Mouse (Mus musculus): ENCODE results near the gene 2010111I01Rik.
"Not testable (repeated sequence)": the region's sequence is repeated elsewhere in the genome, so short reads cannot be mapped to it uniquely, and the experiment has no call there.

The 2010111I01Rik gene

DNA sequence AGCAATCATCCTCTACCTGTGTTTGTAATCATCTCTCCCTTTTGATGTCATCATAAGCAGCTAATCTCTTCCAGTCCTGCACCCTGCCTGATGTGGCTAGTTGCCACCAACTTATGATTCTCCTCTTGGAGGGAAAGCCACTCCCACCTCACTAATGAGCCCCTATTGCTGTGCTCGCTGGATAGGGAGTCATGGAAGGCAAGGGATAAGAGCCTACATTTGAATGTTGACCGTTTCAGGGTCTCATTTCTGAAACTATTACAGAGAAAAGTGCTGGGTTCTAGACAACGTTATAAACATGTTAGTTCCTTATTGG lies 109.9 kb downstream of the 2010111I01Rik start:
- DNase-seq (ENCODE audit: low spot score in 2 of 2): no peak

DNA sequence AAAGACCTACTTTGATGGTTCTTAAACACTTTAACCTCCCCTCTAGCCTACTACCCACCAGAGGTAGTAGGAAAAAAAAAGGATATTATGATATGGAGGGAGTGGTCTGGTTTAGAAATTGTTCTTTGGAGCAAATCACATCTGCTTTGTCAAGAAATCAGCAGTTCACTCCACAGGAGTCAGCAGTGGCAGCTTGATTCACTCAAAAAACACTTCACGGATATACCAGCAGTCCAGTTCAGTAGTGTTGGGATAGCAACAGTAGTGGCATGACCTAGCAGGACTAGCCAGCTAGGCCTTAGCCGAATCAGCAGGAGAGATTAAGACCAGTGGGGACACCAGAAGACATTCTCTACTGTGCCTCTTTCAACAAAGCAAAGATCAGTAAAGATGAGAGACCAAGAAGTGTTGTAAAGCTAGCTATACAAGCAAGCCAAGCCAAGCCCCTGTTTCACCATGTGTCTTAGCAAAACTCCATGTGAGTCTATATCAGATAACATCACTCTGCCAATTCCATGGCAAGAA lies 110.7 kb downstream of the 2010111I01Rik start:
- DNase-seq (ENCODE audit: low spot score in 2 of 2): no peak

DNA sequence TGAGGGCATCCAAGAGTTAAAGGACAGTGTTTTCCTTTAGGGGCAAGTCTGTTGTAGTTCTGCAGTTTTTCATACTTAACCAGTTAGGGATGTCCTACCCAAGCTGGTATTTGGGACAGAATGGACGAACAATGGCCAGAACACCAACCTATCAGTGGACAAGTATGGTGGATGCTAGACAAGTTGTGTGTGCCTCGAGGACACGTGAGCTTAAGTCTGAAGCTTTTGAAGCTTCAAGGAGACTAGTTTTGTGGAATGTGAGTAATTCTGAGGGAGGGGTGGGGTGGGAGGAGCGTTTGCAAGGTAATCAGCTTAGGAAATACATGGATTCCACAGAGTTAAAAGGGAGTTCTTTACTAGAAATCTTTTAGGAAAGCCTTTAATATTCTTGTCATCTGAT lies 115.5 kb downstream of the 2010111I01Rik start:
- DNase-seq (ENCODE audit: low spot score in 2 of 2): no peak

DNA sequence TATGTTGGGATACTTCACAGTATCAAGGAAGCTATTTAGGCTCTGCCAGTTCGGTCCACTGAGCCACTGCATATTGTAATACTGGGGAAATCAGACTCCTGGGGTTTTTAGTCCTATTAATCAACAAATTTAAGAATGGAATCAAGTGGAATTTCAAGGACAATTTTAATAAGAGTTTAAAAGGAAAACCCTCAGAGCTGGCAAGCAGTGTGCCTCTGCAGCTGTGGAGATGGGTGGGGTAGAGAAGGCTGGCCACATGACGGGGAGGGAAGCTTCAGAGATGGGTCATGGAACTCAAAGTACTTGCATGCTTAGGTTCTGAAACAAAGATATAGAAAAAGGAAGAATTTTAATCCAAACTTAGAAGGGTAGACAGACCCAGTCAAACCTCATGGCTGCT lies 116.1 kb downstream of the 2010111I01Rik start:
- DNase-seq (ENCODE audit: low spot score in 2 of 2): no peak

DNA sequence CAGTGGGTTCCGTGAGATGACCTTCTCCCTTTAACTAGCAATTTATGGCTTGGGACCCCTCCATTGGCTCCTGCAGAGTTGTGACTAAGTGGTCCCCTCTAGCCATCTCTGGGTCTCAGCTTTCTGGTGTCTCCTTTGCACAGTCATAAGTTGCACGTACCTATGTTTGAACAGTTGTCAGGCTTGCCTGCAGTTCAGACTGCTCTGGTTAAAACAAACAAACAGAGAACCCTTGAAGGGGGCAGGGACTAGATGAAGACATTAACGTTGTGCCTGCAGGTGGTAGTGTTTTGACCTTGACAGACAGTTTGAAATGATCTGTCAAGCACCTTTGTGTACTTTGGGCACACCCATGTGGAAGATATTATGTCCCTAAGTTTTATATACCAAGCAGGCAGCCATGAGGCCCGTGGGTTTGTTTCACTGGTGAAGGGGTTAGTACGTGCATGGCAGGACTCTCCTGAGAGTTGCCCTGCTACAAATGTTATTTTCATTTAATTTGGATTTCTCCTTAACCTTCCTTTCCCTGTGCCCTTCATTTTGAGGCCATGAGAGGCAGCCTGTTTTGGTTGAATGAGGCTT lies 118.0 kb downstream of the 2010111I01Rik start:
- DNase-seq (ENCODE audit: low spot score in 2 of 2): no peak

DNA sequence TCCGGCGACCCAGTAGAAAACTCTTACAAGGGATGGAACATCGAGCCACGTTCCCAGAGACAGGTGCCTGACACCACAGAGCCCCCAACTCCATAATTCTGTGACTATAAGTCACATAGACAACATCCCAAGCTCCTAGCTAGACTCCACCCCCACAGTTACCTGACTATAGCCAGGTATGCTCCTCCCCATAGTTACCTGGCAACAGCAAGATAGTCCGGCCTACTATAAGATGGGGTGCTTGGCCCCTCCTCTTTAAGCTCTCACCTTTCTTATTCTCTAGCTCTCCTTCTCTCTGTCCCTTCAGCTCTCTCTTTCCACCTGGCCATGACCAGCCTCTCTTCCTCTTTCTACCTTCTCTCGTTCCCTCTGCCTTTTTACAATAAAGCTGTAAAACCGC lies 118.4 kb downstream of the 2010111I01Rik start:
- not testable (repeated sequence) for DNase-seq (ENCODE audit: low spot score in 2 of 2)

DNA sequence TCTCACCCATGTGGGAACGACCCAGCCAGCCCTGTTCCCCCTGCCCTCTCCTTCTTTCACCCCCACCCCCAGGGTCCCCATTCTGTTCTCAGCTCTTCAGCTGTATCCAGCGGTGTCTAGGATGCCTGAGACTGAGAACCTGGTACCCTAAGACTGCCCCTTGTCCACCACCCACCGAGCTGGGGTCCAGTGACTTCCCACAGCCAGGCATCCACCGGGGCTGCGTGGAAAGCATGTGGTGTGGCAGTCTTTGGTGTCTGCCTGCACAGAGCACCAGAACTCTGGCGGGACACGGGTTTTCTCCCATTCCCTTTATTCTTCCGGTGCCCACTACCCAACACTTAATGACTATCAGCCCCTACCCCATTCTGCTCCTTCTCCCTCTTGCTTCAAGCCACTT lies 119.0 kb downstream of the 2010111I01Rik start:
- no peak for DNase-seq (ENCODE audit: low spot score in 2 of 2)

DNA sequence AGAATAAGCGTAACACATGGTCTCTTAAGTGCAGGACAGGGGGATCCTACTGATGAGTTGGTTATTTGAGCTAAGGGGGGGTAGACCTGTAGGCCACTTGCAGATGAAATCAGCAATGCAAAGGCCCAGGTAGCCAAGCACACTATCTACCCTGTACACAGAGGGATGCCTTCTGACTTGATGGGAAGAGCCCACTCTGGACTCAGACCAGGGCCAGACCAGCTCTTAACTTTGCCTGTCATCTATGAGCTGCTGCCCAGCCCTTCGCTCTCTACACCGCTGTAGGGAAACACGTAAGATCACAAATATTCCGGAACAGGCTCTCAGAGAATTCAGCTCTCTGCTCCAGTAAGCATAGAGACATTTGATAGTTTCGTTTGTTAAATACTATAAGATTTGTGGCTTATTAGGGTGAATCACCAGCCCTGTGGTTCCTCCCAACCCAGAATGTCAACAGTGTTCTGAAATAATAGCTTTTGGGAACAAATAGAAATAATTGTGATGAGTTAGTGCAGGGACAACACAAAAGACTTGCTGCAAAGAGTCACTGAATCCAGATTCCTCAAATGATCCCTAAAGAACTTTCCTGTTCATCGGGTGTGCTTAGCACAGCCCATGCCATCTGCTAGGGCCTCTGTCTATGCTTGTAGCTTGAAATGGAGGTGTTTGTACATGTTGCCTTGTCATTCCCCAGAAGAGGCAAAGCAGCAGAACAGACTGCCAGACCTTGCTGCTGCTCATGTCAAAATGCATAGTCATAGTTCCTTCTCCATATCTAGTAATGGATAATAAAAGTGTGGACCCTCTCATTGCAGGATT lies 123.4 kb downstream of the 2010111I01Rik start:
- no peak for DNase-seq (ENCODE audit: low spot score in 2 of 2)

DNA sequence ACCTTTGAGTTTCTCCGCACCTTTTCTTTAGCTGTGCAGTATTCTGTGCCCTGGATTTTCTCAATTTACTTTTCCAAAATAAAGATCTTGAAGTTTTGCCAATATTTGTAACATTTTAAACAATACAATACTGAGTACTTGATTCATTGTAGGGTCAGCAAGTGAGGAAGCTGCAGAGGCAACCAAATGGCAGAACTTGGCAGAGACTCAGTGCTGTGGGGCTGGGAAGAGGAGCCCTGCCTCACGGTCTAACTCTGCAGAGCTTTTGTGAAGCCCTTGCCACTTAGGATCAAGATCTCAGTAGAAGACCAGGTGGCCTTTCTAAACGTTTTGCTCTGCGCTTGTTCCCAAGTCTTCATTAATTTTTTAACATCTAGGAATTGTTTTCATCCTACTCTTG lies 124.8 kb downstream of the 2010111I01Rik start:
- no peak for DNase-seq (ENCODE audit: low spot score in 2 of 2)

DNA sequence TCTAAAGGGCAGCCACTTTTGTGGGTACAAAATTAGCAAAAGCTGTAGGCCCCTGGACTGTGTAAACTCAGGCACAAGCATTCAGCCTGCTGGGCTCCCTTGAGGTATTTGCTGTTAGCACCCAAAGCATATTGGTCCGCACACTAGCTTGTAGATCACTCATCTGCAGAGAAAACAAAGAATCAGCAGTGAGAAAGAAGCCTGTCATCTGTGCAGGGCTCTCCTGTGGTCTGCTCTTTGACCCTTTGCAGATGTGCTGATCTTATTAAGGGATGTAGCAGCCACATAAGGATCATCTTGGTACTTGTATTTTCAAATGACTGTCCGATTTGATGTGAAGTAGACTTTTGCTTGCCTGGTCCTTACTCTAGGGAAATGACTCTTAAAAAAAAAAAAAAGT lies 126.6 kb downstream of the 2010111I01Rik start:
- DNase-seq (ENCODE audit: low spot score in 2 of 2): no peak

DNA sequence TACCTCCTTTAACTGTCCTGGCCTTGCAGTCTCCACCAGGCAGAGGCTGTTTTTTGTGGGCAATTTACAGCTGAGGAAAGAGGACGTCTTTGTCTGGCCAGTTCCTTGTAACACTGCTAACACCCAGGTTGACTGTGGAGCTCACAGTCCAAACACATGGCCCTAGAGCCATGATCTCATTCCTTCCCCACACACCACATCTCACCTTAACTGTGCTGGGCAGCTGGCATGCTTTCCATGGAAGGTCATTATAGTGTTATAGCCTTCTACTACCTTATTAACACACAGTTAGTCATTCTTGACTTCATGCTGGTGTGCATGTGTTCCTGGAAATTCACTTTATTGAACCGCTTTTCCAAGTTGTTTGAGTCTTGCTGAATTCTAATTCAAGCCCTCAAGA lies 127.6 kb downstream of the 2010111I01Rik start:
- DNase-seq (ENCODE audit: low spot score in 2 of 2): no peak

DNA sequence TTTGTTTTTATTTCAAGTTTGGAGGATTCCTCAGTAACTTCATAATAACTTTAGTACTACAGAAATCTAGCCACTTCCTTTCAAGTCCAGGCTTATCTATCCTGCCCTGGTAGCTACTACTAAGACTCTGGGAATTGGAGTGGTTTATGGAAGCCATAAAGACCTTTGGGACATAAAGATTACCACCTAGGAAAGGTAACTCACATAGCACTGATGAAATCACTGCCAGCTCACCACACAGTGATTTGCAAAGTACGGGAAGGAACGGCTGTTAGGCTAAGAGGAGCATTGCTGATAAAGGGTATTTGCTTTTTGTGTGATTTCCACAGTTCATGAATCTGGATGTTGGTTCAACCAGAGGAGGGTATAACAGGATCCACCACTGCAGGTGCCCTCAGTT lies 128.2 kb downstream of the 2010111I01Rik start:
- no peak for DNase-seq (ENCODE audit: low spot score in 2 of 2)

DNA sequence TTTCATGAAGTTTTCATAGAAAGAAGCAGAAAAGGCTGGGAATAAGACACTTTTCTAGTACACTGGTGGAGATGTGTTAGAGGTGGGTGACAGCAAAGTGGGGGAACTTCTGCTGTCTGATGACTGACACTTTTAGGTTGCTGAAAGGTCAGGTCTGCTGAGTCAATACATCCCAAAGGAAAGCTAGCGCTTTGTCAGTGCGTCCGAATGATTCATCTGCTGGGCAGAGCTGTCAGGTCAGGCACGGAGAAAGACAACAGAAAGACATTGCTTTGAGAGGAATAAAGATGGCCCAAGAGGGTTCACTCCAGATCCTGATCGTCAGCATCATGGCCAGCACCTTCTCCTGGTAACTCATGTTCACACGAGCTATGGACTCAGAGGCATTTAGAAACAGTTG lies 128.9 kb downstream of the 2010111I01Rik start:
- no peak for DNase-seq (ENCODE audit: low spot score in 2 of 2)

DNA sequence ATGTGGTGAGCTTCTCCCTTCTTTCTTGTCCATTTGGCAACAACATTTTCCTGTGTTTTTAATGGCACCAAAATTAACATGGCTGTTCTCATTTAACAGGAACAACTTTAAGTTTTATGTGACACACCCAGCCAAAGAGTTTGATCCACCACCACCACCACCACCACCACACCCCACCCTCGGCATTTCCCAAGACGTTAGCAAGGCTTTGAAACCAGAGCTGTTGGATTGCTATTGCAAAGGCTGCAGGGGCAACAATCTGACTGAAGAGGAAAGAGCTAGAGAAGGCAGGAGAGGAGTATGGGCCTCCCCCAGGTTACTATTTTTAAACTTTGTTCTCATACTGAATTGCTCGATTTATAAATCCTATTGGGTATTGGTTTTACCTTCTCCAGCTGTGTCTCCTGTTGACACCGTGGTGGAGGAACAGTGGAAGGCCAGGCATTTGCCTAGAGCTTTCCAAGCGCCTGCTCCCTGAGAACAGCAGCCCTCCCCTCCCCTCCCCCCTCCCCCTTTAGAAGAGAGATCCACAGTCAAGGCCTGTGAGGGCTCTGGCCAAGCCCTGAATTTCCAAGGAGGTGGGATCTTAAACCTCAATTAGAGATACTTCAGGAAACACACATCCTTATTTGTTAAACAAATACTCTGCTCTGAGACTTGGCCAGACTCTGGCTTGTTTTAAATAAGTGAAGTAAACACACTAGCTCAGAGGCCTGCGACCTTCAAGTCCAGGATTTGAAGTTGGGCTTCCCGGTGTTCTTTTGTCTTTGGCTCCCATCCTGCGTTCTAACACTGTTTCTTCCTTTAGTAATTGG lies 129.8 kb downstream of the 2010111I01Rik start:
- no peak for DNase-seq (ENCODE audit: low spot score in 2 of 2)

DNA sequence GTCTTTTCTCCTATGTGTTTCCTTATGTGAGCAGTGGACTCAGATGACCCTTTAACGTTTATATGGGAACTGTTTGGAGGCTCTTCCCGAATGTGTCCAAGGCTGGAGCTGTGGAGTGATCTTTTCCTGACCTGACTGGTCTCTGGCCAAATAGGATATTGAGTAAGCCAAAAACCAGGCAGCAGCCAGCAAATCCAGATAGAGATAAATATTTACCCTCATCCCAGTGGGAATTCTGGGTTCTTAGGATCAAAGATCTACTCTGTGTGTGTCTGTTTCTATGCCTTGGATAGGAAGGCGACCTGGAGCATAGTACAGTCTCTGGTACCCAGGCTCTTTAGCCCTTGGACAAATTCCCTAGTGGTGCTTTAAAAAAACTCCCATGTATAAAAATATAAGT lies 132.1 kb downstream of the 2010111I01Rik start:
- DNase-seq (ENCODE audit: low spot score in 2 of 2): no peak

DNA sequence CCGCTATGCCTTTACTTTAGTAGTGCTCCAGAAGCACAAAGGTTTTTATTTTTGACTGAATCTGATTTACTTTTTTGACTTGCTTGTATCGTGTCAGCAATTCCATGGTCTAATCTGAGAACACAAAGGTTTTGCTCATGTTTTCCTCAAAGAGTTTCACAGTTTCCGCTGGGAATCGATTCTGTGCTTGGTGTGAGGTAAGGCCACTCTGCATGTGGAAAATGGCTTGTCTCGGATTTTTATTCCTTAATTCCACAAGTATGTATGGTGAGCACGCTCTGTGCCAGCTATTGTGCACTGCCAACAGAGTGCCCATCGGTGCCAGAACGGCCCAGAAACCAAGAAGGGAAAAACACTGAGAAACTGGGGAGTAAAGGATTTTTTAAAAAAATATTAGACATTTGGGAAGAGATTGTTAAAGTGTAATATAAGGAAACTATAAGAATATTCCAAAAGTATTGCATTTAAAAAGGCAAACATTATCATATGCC lies 132.8 kb downstream of the 2010111I01Rik start:
- DNase-seq (ENCODE audit: low spot score in 2 of 2): no peak

DNA sequence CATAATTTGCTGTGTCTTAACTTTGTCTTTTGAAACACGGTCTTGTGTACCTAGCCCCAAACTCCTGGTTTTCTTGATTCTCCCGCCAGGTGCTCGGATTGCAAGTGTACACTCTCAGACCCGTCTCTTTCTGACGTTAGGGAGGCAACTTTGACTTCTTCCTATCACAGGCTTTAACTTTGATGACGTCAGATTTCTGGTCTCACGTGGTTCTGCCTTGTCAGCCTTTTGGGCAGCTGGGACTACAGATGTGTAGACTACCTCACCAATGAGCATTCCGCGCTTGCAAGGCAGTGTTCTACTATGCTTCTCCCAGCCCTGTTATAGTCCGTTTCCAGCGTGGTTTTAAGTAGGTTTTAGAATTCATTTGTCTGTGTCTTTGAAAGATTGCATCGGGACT lies 137.1 kb downstream of the 2010111I01Rik start:
- no peak for DNase-seq (ENCODE audit: low spot score in 2 of 2)

DNA sequence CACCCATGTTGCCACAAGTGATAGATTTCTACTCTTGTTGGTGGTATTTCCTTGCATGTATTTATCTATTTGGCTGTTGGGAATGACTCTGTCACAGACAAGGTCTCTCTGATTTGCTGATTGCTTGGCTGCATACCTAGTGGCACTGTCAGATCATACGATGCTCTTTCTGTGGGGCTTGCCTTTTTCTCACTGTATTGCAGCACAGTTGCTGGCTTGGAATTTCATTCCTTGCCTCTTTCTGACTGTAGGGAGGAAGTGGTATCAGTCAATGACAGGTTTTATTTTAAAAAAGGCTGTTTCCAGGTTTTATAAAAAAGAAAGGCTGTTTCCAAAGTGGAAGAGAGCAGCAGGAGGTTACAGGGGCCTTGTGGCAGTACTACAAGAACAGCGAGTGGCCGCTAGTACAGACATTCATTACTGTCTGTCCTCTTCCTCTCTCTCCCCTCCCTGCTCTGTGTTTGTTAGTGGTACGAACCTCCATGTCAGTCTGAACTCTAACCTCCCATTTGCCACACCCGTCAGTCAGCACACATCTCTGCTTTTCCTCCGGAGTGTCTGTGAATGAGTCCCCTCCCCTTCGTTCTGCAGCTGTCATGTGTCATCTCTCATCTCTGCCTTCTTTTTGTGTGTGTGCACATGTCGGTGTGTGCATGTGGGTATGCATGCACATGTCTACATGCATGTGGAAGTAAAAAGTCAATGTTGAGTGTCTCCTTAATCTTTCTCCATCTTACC lies 138.3 kb downstream of the 2010111I01Rik start:
- no peak for DNase-seq (ENCODE audit: low spot score in 2 of 2)

DNA sequence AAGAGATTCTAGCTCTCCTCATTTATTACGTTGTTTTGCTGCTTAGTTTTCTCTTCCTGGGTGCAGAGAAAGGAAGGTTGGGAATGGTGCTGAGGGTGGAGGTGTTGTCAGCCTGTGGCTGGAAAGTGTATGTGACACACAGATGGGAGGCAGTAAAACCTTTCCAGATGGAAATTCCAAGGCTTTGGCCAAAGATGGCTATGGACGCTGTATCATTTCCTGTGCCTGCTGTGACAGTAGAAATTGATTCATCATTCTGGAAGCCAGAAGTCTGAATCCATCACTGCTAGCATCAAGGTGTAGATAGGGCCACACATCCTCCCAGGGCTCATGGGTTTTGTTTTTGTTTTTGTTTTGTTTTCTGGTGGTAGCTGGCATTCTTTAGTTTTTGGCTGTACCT lies 141.9 kb downstream of the 2010111I01Rik start:
- no peak for DNase-seq (ENCODE audit: low spot score in 2 of 2)

DNA sequence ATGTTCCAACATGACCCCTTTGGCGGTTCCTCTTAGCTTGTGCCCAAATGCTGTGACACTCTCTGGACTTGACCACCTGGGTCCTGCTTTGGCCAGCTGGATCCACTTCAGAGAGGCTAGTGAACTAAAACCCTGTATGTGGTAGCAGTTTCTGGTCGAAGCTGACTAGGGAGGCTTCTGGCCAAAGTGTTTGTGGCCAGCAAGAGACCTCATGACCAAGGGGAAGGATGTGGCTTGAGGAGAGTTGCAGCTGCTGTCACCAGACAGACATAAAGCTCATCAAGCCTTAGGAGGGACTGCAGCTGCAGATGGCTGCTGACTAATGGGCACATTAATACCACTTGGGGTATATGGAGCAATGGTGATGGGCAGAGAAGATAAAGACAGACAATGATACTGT lies 143.9 kb downstream of the 2010111I01Rik start:
- peak in 1 of 2 experiments; percentile 26 for DNase-seq (ENCODE audit: low spot score in 2 of 2)

DNA sequence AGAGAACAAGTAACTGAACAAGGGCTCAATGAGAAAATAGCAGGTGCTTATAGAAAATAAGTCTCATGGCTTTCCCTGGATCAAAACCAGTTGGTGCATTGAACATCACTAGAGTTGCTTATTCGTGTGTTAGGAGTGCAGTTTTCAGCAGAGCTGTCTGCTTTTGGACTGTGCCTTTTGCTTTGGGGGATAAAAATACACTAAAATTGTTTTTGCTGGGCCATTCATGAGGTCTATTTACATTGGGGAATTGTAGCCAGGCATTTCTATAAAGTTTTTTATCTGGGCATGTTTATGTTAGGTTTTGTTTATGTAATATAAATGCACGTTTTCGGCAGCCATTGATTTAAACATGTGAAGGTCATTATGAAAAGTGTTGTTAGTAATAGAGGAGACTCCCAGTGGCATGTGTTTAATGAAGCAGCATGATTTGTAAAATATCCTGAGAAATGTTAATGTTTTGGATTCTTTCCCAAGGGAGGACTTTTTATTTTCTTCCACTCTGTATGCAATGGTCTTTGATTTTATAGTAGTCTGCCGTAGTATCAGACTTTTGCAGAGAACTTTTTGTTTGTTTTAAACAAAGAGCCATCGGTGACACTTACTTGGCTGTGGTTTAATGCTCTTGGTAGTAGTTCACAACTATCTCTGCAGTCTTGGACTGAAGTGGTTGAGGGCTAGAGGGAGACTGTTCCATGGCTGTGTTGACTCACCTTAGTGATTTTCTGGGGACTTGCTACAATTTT lies 146.8 kb downstream of the 2010111I01Rik start:
- DNase-seq (ENCODE audit: low spot score in 2 of 2): no peak

Measured in frontal cortex, postnatal 10 days (tissue).